Mouse (Mus musculus) kidney, postnatal 0 days (tissue): ENCODE measurements at regions not wholly inside any gene's neighbourhood (a gene's known extent, or its start where the extent isn't known, plus 50 kb on each side); places are given as distances from the start of the nearest gene placed in this dataset.
"Not testable (repeated sequence)": the region's sequence is repeated elsewhere in the genome, so short reads cannot be mapped to it uniquely, and the experiment has no call there.

Source experiments
- ATAC-seq: fragments of 200-750 bp; cut with Nextera tagmentation; replicated peaks from 2 replicates; pipeline ENCODE4 v1.8.0; 2017; ENCODE audit warnings: low read depth, moderate number of reproducible peaks, moderate TSS enrichment, moderate library complexity; ENCODE audit not compliant: low FRiP score
- DNase-seq: peaks from one replicate; pipeline ENCODE4 v3.0.0-alpha.2; 2016; ENCODE audit warnings: low spot score
- H3K27ac ChIP-seq: fragments of 300-500 bp; sonication (generic); 2 replicates; pipeline ENCODE4 v1.5.1; 2014; ENCODE audit warnings: mild to moderate bottlenecking
- H3K27me3 ChIP-seq: fragments of 300-500 bp; sonication (generic); 2 replicates; pipeline ENCODE4 v1.6.1; 2014; ENCODE audit warnings: low read length, mixed read lengths; ENCODE audit not compliant: insufficient read depth
- H3K36me3 ChIP-seq: fragments of 300-500 bp; sonication (generic); 2 replicates; pipeline ENCODE4 v1.6.1; 2014; ENCODE audit warnings: low read length, mixed read lengths; ENCODE audit not compliant: insufficient read depth
- H3K4me1 ChIP-seq: fragments of 300-500 bp; sonication (generic); replicated peaks from 2 replicates; pipeline ENCODE4 v1.6.1; 2014; ENCODE audit warnings: antibody characterized with exemption, low read length, mixed read lengths; ENCODE audit not compliant: insufficient read depth
- H3K4me2 ChIP-seq: fragments of 300-500 bp; sonication (generic); 2 replicates; pipeline ENCODE4 v1.6.1; 2014; ENCODE audit warnings: mild to moderate bottlenecking, low read length, moderate library complexity, mixed read lengths
- H3K4me3 ChIP-seq: fragments of 300-500 bp; sonication (generic); replicated peaks from 2 replicates; pipeline ENCODE4 v1.5.1; 2014; ENCODE audit warnings: low read depth, low read length
- H3K9ac ChIP-seq: fragments of 300-500 bp; sonication (generic); 2 replicates; pipeline ENCODE4 v1.6.1; 2014; ENCODE audit warnings: low read depth, low read length
- H3K9me3 ChIP-seq: fragments of 300-500 bp; sonication (generic); replicated peaks from 2 replicates; pipeline ENCODE4 v1.6.1; 2016; ENCODE audit warnings: low read length, inconsistent platforms, mixed read lengths
- CTCF ChIP-seq: IDR thresholded peaks from 2 replicates; pipeline ENCODE4 v1.5.1; 2016; ENCODE audit warnings: antibody characterized with exemption, low read depth, mild to moderate bottlenecking, moderate library complexity
- WGBS: fragments of 180-500 bp; shearing (Covaris S2); extraction: QIAGEN DNeasy Blood & Tissue Kit; methylation state at CpG from one replicate; pipeline ENCODE4 v1.1.7; 2014; 5-methylcytosine and 5-hydroxymethylcytosine counted together

DNA sequence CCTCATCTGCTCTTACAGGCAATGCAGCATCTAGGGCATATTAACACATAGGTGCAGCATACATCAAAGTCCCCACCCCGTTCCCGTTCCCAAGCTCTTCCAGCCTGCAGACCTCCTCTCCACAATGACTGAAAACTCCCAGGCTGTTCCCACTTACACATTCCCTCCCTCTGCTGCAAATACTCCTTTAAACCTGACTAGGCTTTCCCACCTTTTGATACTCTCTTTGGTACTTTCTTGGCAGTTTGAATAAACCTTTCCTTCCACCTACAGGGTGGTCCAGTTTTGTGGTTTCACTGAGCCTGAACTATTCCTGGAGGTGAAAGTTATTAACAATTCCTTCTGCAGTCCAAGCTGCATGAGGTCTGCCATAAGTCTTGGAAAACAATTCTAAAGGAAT, 263.7 kb downstream of the 1810013L24Rik start:
- Histone ChIP-seq H3K27ac (no peak overlapping the region), H3K27me3 (no peaks in the 10 kb centered on the region), H3K36me3 (no peaks in the 10 kb centered on the region), H3K4me2 (no peak overlapping the region), H3K9me3 (no peaks in the 10 kb centered on the region), H3K4me1 (no peaks in the 10 kb centered on the region), H3K4me3 (no peak overlapping the region), H3K9ac (no peak overlapping the region)
- no peak for TF ChIP-seq CTCF
- peak; percentile 6 for DNase-seq
- no peak for ATAC-seq
- WGBS, result 16% methylated on average over 2 of the region's 2 CpGs

DNA sequence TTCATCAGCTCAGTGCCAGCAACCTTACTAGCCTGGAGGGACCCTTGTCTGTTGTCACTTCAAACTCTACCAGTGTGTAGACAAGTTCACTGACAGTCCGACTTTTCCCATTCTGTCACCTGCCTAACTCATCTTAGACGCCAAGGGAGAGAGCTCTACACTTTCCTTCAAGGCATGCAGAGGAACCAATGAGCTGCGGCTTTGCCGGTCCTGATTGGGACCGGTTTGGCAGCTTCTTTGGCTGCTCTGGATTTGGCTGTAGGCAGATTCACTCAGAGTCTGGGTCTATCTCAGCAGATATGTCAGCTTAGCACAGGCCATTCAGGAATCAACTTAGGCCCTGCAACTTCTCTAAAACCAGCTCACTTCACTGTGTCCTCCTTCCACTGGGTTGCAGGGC, 264.3 kb downstream of the 1810013L24Rik start:
- TF ChIP-seq CTCF, result no peak
- WGBS, result 60% methylated on average over 5 of the region's 5 CpGs
- DNase-seq, result no peak
- H3K27me3 ChIP-seq, result no peaks in the 10 kb centered on the region
- H3K27ac ChIP-seq, result no peak overlapping the region
- no peaks in the 10 kb centered on the region for H3K36me3 ChIP-seq
- no peaks in the 10 kb centered on the region for H3K4me1 ChIP-seq
- no peak for ATAC-seq
- H3K4me2 ChIP-seq, result no peak overlapping the region
- H3K9me3 ChIP-seq, result no peaks in the 10 kb centered on the region
- H3K4me3 ChIP-seq, result no peak overlapping the region
- no peak overlapping the region for H3K9ac ChIP-seq

DNA sequence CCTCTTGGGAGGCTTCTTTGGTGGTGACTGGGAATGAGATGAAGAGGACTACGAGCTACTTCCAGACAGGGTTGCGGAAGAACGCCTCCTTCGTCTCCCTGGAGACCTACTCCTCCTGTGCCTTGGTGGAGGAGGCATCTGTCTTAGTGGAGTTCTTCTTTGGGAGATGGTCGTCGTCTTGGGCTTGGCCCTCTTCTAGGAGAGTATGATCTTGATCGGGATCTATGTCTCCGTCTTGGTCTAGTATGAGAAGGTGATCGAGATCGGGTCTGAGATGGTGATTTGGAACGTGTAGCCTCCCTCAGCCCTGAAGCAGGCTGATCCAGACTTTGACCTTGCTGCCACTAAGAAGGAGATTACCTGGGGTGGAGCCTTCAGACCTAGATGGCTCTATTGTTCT, 276.3 kb downstream of the 1810013L24Rik start:
- Histone ChIP-seq H3K9ac (no peak overlapping the region), H3K4me3 (no peak overlapping the region), H3K4me1 (no peaks in the 10 kb centered on the region), H3K9me3 (no peaks in the 10 kb centered on the region), H3K36me3 (no peaks in the 10 kb centered on the region), H3K4me2 (no peak overlapping the region), H3K27me3 (no peaks in the 10 kb centered on the region), H3K27ac (no peak overlapping the region)
- ATAC-seq, result no peak
- no peak for TF ChIP-seq CTCF
- no peak for DNase-seq
- 96% methylated on average over 11 of the region's 11 CpGs for WGBS

DNA sequence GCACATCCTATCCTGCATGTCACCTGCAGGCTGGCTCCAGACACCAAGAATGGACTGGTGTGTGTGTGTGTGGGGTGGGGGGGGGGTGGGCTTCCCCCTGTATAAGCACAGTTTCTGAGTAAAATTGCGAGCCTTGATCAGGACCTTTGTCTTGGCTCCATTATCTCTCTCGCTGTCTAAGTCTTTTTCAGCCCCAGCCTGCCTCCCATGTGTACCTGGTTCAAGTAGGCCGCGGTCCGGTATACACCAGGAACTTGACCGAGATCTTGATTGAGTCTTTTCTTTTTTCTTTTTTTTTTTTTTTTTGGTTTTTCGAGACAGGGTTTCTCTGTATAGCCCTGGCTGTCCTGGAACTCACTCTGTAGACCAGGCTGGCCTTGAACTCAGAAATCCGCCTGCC, 276.8 kb downstream of the 1810013L24Rik start:
- ATAC-seq, DNase-seq: not testable (repeated sequence)
- WGBS, result 97% methylated on average over 7 of the region's 8 CpGs

DNA sequence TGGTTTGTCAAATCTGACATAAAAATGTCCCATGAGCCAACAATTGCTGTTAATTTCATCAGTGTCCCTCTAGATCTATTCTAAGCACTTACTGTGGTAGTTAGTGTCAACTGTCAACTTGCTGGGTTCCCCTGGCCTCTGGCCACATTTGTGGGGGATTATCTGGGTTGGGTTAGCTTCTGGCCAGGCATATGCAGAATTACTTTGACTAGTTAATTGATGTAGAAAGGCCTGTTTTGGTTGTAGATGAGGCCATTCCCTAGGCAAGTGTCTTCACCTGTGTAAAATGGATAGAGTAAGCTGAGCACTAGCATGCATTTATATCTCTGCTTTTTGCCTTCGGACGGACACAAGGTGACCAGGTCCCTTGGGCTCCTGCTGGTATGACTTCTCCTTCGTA, 283.9 kb downstream of the 1810013L24Rik start:
- no peak overlapping the region for H3K4me3 ChIP-seq
- H3K27ac ChIP-seq, result no peak overlapping the region
- no peak for TF ChIP-seq CTCF
- ATAC-seq (no peak), DNase-seq (no peak)
- no peaks in the 10 kb centered on the region for H3K9me3 ChIP-seq
- no peak overlapping the region for H3K9ac ChIP-seq
- 90% methylated on average over 3 of the region's 3 CpGs for WGBS
- no peaks in the 10 kb centered on the region for H3K36me3 ChIP-seq
- H3K4me2 ChIP-seq, result no peak overlapping the region
- no peaks in the 10 kb centered on the region for H3K4me1 ChIP-seq
- H3K27me3 ChIP-seq, result no peaks in the 10 kb centered on the region

More for the DNA sequence above, 276.8 kb downstream of the 1810013L24Rik start:
- not testable (repeated sequence) for H3K4me2 ChIP-seq, H3K36me3 ChIP-seq, H3K4me1 ChIP-seq, H3K27me3 ChIP-seq, H3K27ac ChIP-seq, H3K9me3 ChIP-seq, H3K4me3 ChIP-seq, H3K9ac ChIP-seq

DNA sequence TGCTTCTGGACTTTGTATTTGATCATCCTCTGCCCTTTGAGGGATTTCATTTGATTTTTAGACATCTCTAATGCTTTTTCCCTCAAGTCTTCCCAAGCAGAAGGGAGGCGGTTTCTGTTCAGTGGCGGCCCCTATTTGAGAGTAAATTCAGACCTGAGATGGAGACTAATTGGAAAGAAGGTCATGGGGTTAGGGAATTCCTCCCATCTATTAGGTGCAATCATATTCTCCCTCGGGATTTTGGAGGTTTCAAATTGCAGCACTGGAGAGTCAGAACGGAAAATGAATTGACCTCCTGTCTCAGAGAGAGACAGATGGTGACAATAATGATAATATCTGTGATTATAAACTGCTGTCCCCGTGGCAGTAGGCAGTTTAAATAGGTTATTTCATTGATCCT, 285.6 kb downstream of the 1810013L24Rik start:
- TF ChIP-seq CTCF, result no peak
- DNase-seq, result no peak
- Histone ChIP-seq H3K4me1 (no peaks in the 10 kb centered on the region), H3K27ac (no peak overlapping the region), H3K4me2 (no peak overlapping the region), H3K36me3 (no peaks in the 10 kb centered on the region), H3K9ac (no peak overlapping the region), H3K9me3 (no peaks in the 10 kb centered on the region), H3K4me3 (no peak overlapping the region), H3K27me3 (no peaks in the 10 kb centered on the region)
- ATAC-seq, result no peak
- WGBS, result 34% methylated on average over 5 of the region's 5 CpGs

DNA sequence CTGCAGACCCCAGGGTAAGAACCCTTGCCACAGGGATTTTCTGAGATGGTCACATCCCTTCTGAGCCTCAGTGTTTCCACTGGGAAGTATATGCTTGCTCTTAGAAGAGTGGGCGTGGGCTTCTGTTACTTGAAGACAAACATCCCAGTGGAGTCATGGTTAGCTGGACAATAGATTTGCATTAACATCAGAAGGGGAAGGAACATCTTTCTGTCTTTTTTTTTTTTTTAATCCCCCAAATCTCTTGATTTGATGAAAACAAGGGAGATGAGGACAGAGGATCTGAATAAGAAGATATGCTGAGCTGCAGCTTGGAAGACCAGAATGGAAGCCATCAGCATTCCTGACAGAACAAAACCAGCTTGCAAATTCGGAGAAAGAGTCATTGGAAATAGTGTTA, 291.7 kb downstream of the 1810013L24Rik start:
- no peak overlapping the region for H3K27ac ChIP-seq
- DNase-seq, result no peak
- H3K9me3 ChIP-seq, result no peaks in the 10 kb centered on the region
- no peak overlapping the region for H3K4me3 ChIP-seq
- TF ChIP-seq CTCF, result no peak
- H3K9ac ChIP-seq, result no peak overlapping the region
- 81% methylated on average over 2 of the region's 2 CpGs for WGBS
- no peaks in the 10 kb centered on the region for H3K36me3 ChIP-seq
- no peak for ATAC-seq
- H3K4me2 ChIP-seq, result no peak overlapping the region
- H3K4me1 ChIP-seq, result no peaks in the 10 kb centered on the region
- no peaks in the 10 kb centered on the region for H3K27me3 ChIP-seq
